ENCODE assay signal across 28 mouse cellular contexts in the genomic region with DNA sequence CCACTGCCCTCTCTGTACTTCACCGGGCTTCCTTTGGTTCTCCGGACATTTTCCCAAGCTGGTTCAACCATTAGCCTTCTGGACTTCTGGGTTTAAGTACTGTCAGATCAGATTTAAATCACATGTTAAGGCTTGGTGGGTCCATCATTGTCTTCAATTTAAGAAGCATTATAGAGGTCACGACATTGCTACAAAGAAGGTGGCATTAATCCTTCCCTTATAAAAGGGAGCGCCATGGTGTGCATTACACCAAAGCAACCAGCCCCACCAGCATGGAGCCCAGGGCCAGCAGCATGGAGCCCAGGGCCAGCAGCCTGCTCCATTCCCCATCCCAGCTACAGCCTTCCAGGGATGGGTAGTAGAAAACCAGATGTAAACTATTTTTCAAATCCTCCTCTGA.
DNase-seq lines count a peak whose midpoint lies in the region; ATAC-seq lines count a peak whose summit lies in the region.
"Had no signal": no experiment of that assay in that cellular context is flagged by ENCODE, and none has a peak within 500 bp of the region (broad histone marks: within the 10 kb centered on the region; RNA-seq: fewer than 3 reads in every experiment).

No protein-coding gene starts in this region.

- no peak for DNase-seq in forebrain, embryonic 10.5 days (ENCODE audit: extremely low spot score, low spot score)
- DNase-seq in midbrain, embryonic 14.5 days, result no peak
- DNase-seq in cerebellum, postnatal 25 days, result no peak
- DNase-seq in kidney, adult 8-10 months, result no peak
- DNase-seq: adrenal gland, adult 8-10 months; cerebellum, adult 9-11 months; gastrocnemius, postnatal 25 days; heart, adult 2 months; kidney, adult 11 months; kidney, postnatal 36 days; liver; lung, adult 2 months; lung, postnatal 10 days; right cerebral cortex, postnatal 4 days; thymus, adult 18-20 months; thymus, postnatal 25 days had no signal

- no peaks in the 10 kb centered on the region for H3K36me3 ChIP-seq in forebrain, embryonic 10.5 days (replicated peaks)
- H3K36me3 ChIP-seq in forebrain, embryonic 16.5 days (ENCODE audit: control insufficient read depth, insufficient read depth), result no peaks in the 10 kb centered on the region
- no peaks in the 10 kb centered on the region for H3K36me3 ChIP-seq in midbrain, embryonic 12.5 days
- H3K36me3 ChIP-seq in midbrain, embryonic 14.5 days (ENCODE audit: control insufficient read depth, insufficient read depth, low read length), result no peaks in the 10 kb centered on the region
- H3K36me3 ChIP-seq in embryonic facial prominence, embryonic 13.5 days, result no peaks in the 10 kb centered on the region
- H3K36me3 ChIP-seq: G1E; heart, embryonic 12.5 days had no signal

- no peaks in the 10 kb centered on the region for H3K9me3 ChIP-seq in forebrain, embryonic 10.5 days
- no peaks in the 10 kb centered on the region for H3K9me3 ChIP-seq in forebrain, embryonic 16.5 days (ENCODE audit: control insufficient read depth, low read length)
- no peaks in the 10 kb centered on the region for H3K9me3 ChIP-seq in midbrain, embryonic 12.5 days
- no peaks in the 10 kb centered on the region for H3K9me3 ChIP-seq in midbrain, embryonic 14.5 days (ENCODE audit: control insufficient read depth, low read length)
- no peaks in the 10 kb centered on the region for H3K9me3 ChIP-seq in embryonic facial prominence, embryonic 13.5 days
- H3K9me3 ChIP-seq: heart, embryonic 12.5 days had no signal

- 39% methylated on average over 4 of the region's 4 CpGs for WGBS in forebrain, embryonic 10.5 days
- 27% methylated on average over 4 of the region's 4 CpGs for WGBS in forebrain, embryonic 16.5 days
- 17% methylated on average over 4 of the region's 4 CpGs for WGBS in midbrain, embryonic 12.5 days
- 18% methylated on average over 4 of the region's 4 CpGs for WGBS in midbrain, embryonic 14.5 days
- 47% methylated on average over 4 of the region's 4 CpGs for WGBS in embryonic facial prominence, embryonic 13.5 days

- H3K27me3 ChIP-seq in forebrain, embryonic 10.5 days (ENCODE audit: poor library complexity, severe bottlenecking), result peaks cover 33% of the 10 kb centered on the region
- H3K27me3 ChIP-seq in forebrain, embryonic 16.5 days (replicated peaks; ENCODE audit: control insufficient read depth, insufficient read depth, low read length), result no peaks in the 10 kb centered on the region
- 0 out of 2 replicates have a peak, but pooled peaks cover 3% of the 10 kb centered on the region for H3K27me3 ChIP-seq in midbrain, embryonic 12.5 days
- no peaks in the 10 kb centered on the region for H3K27me3 ChIP-seq in midbrain, embryonic 14.5 days (ENCODE audit: control insufficient read depth, insufficient read depth, low read length)
- H3K27me3 ChIP-seq in embryonic facial prominence, embryonic 13.5 days, result no peaks in the 10 kb centered on the region
- H3K27me3 ChIP-seq: heart, embryonic 12.5 days had no signal

- H3K4me1 ChIP-seq in forebrain, embryonic 10.5 days, result peaks cover 27% of the 10 kb centered on the region
- no peaks in the 10 kb centered on the region for H3K4me1 ChIP-seq in forebrain, embryonic 16.5 days (replicated peaks; ENCODE audit: control insufficient read depth, insufficient read depth, low read length)
- H3K4me1 ChIP-seq in midbrain, embryonic 12.5 days, result peaks cover 7% of the 10 kb centered on the region
- H3K4me1 ChIP-seq in midbrain, embryonic 14.5 days (ENCODE audit: control insufficient read depth, insufficient read depth, low read length), result 0 out of 2 replicates have a peak, but pooled peaks cover 3% of the 10 kb centered on the region
- H3K4me1 ChIP-seq in embryonic facial prominence, embryonic 13.5 days, result peaks cover 13% of the 10 kb centered on the region
- H3K4me1 ChIP-seq: heart, embryonic 12.5 days had no signal

- H3K4me2 ChIP-seq in forebrain, embryonic 16.5 days (ENCODE audit: low read length), result no peak overlapping the region
- no peak overlapping the region for H3K4me2 ChIP-seq in midbrain, embryonic 12.5 days (replicated peaks)
- no peak overlapping the region for H3K4me2 ChIP-seq in midbrain, embryonic 14.5 days (ENCODE audit: low read length)
- H3K4me2 ChIP-seq in embryonic facial prominence, embryonic 13.5 days, result no peak overlapping the region
- H3K4me2 ChIP-seq: heart, embryonic 12.5 days; hindbrain, embryonic 14.5 days had no signal

- no peak overlapping the region for H3K9ac ChIP-seq in forebrain, embryonic 16.5 days (replicated peaks; ENCODE audit: low read depth, low read length)
- no peak overlapping the region for H3K9ac ChIP-seq in midbrain, embryonic 12.5 days (replicated peaks)
- no peak overlapping the region for H3K9ac ChIP-seq in midbrain, embryonic 14.5 days (replicated peaks; ENCODE audit: low read length)
- H3K9ac ChIP-seq in embryonic facial prominence, embryonic 13.5 days, result no peak overlapping the region
- H3K9ac ChIP-seq: heart, embryonic 12.5 days; hindbrain, embryonic 14.5 days; liver, embryonic 14.5 days had no signal

- H3K27ac ChIP-seq in forebrain, embryonic 10.5 days, result peak overlapping the region; percentile 41; the same call in 1 of the 2 replicates
- H3K27ac ChIP-seq in forebrain, embryonic 16.5 days (ENCODE audit: low read length), result no peak overlapping the region
- H3K27ac ChIP-seq in midbrain, embryonic 12.5 days (replicated peaks), result no peak overlapping the region
- H3K27ac ChIP-seq in midbrain, embryonic 14.5 days (replicated peaks; ENCODE audit: low read depth, low read length), result no peak overlapping the region
- peak overlapping the region; percentile 71 for H3K27ac ChIP-seq in embryonic facial prominence, embryonic 13.5 days
- H3K27ac ChIP-seq: heart, adult 2 months; hindbrain, embryonic 14.5 days; layer of hippocampus, adult 2 months; left cerebral cortex, adult 2 months; liver, embryonic 14.5 days; macrophage; stomach, postnatal 0 days had no signal

- no peak overlapping the region for H3K4me3 ChIP-seq in forebrain, embryonic 10.5 days
- no peak overlapping the region for H3K4me3 ChIP-seq in forebrain, embryonic 16.5 days (replicated peaks; ENCODE audit: low read length)
- H3K4me3 ChIP-seq in midbrain, embryonic 12.5 days, result no peak overlapping the region
- H3K4me3 ChIP-seq in midbrain, embryonic 14.5 days (replicated peaks; ENCODE audit: low read depth, low read length), result no peak overlapping the region
- no peak overlapping the region for H3K4me3 ChIP-seq in embryonic facial prominence, embryonic 13.5 days
- H3K4me3 ChIP-seq: heart, adult 2 months; heart, embryonic 12.5 days; layer of hippocampus, adult 2 months; left cerebral cortex, adult 2 months had no signal

- no peak for ATAC-seq in forebrain, embryonic 16.5 days
- ATAC-seq in midbrain, embryonic 12.5 days (ENCODE audit: low FRiP score, low read depth), result peak; percentile 90; the same call in 1 of the 2 replicates
- no peak for ATAC-seq in midbrain, embryonic 14.5 days (ENCODE audit: low FRiP score, low TSS enrichment)
- ATAC-seq in embryonic facial prominence, embryonic 13.5 days (ENCODE audit: insufficient number of reproducible peaks, insufficient read depth, low FRiP score, low TSS enrichment, low read depth), result no peak
- ATAC-seq: forebrain, embryonic 14.5 days had no signal

Comparison
In these comparisons a context has a peak if more than half of its experiments do, and no peak if none do; other contexts are left out.
1. H3K27ac ChIP-seq: peak in forebrain, embryonic 10.5 days (single experiment) and embryonic facial prominence, embryonic 13.5 days (single experiment); none in forebrain, embryonic 16.5 days (single experiment), midbrain, embryonic 12.5 days (single experiment) and midbrain, embryonic 14.5 days (single experiment).